Mouse (Mus musculus) embryonic facial prominence, embryonic 15.5 days (tissue): ENCODE measurements around the gene Gadl1. TPM values are rescaled to one million over a fixed set of nuclear protein-coding genes. Genes with fewer than 3 reads are reported as not detected.

Experiments used
- ATAC-seq: fragments of 200-750 bp; cut with Nextera tagmentation; 2 replicates; pipeline ENCODE4 v1.8.0; 2017; ENCODE audit warnings: low read depth, moderate TSS enrichment; ENCODE audit not compliant: insufficient number of reproducible peaks, low FRiP score, low TSS enrichment
- H3K27ac ChIP-seq: fragments of 300-500 bp; sonication (generic); replicated peaks from 2 replicates; pipeline ENCODE4 v1.5.1; 2015; ENCODE audit warnings: mild to moderate bottlenecking, inconsistent platforms
- H3K27me3 ChIP-seq: fragments of 300-500 bp; sonication (generic); 2 replicates; pipeline ENCODE4 v1.6.1; 2015; ENCODE audit warnings: inconsistent platforms
- H3K36me3 ChIP-seq: fragments of 300-500 bp; sonication (generic); 2 replicates; pipeline ENCODE4 v1.6.1; 2015; ENCODE audit warnings: mild to moderate bottlenecking, inconsistent platforms
- H3K4me1 ChIP-seq: fragments of 300-500 bp; sonication (generic); 2 replicates; pipeline ENCODE4 v1.6.1; 2015; ENCODE audit warnings: inconsistent platforms
- H3K4me2 ChIP-seq: fragments of 300-500 bp; sonication (generic); replicated peaks from 2 replicates; pipeline ENCODE4 v1.6.1; 2015; ENCODE audit warnings: mild to moderate bottlenecking, inconsistent platforms
- H3K4me3 ChIP-seq: fragments of 300-500 bp; sonication (generic); replicated peaks from 2 replicates; pipeline ENCODE4 v1.5.1; 2015; ENCODE audit warnings: mild to moderate bottlenecking, inconsistent platforms
- H3K9ac ChIP-seq: fragments of 300-500 bp; sonication (generic); 2 replicates; pipeline ENCODE4 v1.6.1; 2015; ENCODE audit warnings: inconsistent platforms
- H3K9me3 ChIP-seq: fragments of 300-500 bp; sonication (generic); replicated peaks from 2 replicates; pipeline ENCODE4 v1.6.1; 2016; ENCODE audit warnings: inconsistent platforms
- WGBS: fragments of 180-500 bp; shearing (Covaris S2); methylation state at CpG from one replicate; pipeline ENCODE4 v1.1.7; 2015; 5-methylcytosine and 5-hydroxymethylcytosine counted together
- polyA plus RNA-seq: library from polyadenylated mRNA; unstranded; fragments of >200 nt; fragmentation: Nextera tagmentation; extraction: Ambion mirVana; gene quantifications from 2 replicates; pipeline ENCODE4 v1.2.1, GENCODE M21; 2015

The Gadl1 gene
- polyA plus RNA-seq, 1 experiment from 2014 or later = 1.7 TPM

DNA sequence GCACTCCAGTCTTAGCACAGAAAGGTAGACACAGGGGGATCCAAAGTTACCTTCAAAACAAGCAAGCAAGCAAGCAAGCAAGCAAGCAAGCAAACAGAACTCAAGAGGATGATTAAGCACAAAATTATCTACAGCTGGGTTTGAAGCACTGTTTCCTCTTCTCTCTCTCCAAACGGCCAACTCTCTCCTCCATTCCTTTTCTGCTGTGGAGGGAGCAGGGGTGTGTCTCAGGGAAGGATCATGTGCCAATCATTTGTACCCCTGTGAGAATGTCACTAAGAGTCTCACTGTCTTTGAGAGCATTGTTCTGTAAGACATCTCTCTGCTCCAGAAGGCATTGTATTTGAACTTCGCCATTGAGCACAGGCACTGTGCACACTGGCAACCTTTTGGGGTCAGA, 27.1 kb downstream of the Gadl1 start:
- no peak overlapping the region for H3K4me3 ChIP-seq
- H3K27me3 ChIP-seq = no peaks in the 10 kb centered on the region
- 71% methylated on average over 2 of the region's 2 CpGs for WGBS
- no peak overlapping the region for H3K27ac ChIP-seq
- H3K9ac ChIP-seq = no peak overlapping the region
- H3K4me2 ChIP-seq = no peak overlapping the region
- no peak for ATAC-seq
- no peaks in the 10 kb centered on the region for H3K9me3 ChIP-seq
- no peaks in the 10 kb centered on the region for H3K36me3 ChIP-seq
- H3K4me1 ChIP-seq = 0 out of 2 replicates have a peak, but pooled peaks cover 7% of the 10 kb centered on the region

DNA sequence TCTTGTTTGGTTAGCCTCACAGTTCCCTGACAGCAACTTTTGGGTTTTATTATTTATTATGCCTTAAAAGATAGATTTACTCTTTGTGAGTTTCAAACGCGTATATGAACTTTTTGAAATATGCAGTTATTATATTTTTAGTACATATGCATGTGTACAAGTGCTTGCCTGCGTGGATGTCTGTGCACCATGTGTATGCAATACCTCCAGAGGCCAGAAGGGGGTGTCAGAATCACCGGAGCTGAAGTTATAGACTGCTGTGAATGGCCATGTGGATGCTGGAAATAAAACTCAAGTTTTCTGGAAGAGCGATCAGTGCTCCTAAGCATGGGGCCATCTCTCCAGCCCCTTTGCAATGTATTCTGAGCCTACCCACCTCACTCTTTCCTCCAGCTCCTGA, 28.7 kb downstream of the Gadl1 start:
- 93% methylated on average over 5 of the region's 5 CpGs for WGBS

DNA sequence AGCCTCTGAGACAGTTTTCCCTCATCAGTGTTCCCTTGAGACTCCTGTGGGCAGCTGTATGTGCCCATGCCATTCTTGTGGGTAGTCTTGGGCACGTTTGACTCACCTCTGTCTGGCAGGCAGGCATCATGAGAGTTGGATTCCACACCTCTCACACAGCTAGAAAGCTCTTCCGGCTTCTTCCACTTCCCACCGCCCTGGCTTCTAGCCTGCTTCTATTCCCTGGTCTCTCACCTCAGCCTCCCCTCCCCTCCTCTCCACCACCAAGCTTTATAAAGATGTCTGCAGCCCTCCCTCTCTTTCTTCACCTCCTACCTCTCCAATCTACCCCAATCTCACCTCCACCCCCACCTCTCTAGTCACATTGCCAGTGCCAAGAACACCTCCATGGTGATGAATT, 30.2 kb downstream of the Gadl1 start:
- H3K27ac ChIP-seq = no peak overlapping the region
- H3K9ac ChIP-seq = no peak overlapping the region
- no peaks in the 10 kb centered on the region for H3K4me1 ChIP-seq
- H3K4me2 ChIP-seq = no peak overlapping the region
- H3K27me3 ChIP-seq = no peaks in the 10 kb centered on the region
- 70% methylated on average over 3 of the region's 3 CpGs for WGBS
- no peak overlapping the region for H3K4me3 ChIP-seq
- no peaks in the 10 kb centered on the region for H3K36me3 ChIP-seq
- ATAC-seq = no peak
- H3K9me3 ChIP-seq = no peaks in the 10 kb centered on the region

More for the DNA sequence above, 28.7 kb downstream of the Gadl1 start:
- Histone ChIP-seq H3K4me2 (no peak overlapping the region), H3K9ac (no peak overlapping the region), H3K27ac (no peak overlapping the region), H3K27me3 (no peaks in the 10 kb centered on the region), H3K4me1 (0 out of 2 replicates have a peak, but pooled peaks cover 4% of the 10 kb centered on the region), H3K36me3 (no peaks in the 10 kb centered on the region), H3K4me3 (no peak overlapping the region), H3K9me3 (no peaks in the 10 kb centered on the region)
- ATAC-seq = no peak

- WGBS = 73% methylated on average over 8 of the region's 8 CpGs
- no peak for ATAC-seq
- Histone ChIP-seq H3K4me2 (no peak overlapping the region), H3K27ac (no peak overlapping the region), H3K9ac (no peak overlapping the region), H3K36me3 (no peaks in the 10 kb centered on the region), H3K27me3 (no peaks in the 10 kb centered on the region), H3K4me3 (no peak overlapping the region), H3K4me1 (no peaks in the 10 kb centered on the region), H3K9me3 (no peaks in the 10 kb centered on the region)
These were observed 31.9 kb downstream of the Gadl1 start for GRCm38 (mm10) chr9:115941171-115941570.

GRCm38 (mm10) chr9:115942486-115942885, 33.2 kb downstream of the Gadl1 start:
- Histone ChIP-seq H3K4me3 (no peak overlapping the region), H3K4me1 (no peaks in the 10 kb centered on the region), H3K27ac (no peak overlapping the region), H3K9ac (no peak overlapping the region), H3K9me3 (no peaks in the 10 kb centered on the region), H3K36me3 (no peaks in the 10 kb centered on the region), H3K27me3 (no peaks in the 10 kb centered on the region), H3K4me2 (no peak overlapping the region)
- 37% methylated on average over 4 of the region's 4 CpGs for WGBS
- no peak for ATAC-seq

GRCm38 (mm10) chr9:115942989-115943388, 33.7 kb downstream of the Gadl1 start:
- Histone ChIP-seq H3K27me3 (no peaks in the 10 kb centered on the region), H3K4me1 (no peaks in the 10 kb centered on the region), H3K27ac (no peak overlapping the region), H3K36me3 (no peaks in the 10 kb centered on the region), H3K4me3 (no peak overlapping the region), H3K9ac (no peak overlapping the region), H3K9me3 (no peaks in the 10 kb centered on the region), H3K4me2 (no peak overlapping the region)
- WGBS = 37% methylated on average over 7 of the region's 7 CpGs
- ATAC-seq = no peak

DNA sequence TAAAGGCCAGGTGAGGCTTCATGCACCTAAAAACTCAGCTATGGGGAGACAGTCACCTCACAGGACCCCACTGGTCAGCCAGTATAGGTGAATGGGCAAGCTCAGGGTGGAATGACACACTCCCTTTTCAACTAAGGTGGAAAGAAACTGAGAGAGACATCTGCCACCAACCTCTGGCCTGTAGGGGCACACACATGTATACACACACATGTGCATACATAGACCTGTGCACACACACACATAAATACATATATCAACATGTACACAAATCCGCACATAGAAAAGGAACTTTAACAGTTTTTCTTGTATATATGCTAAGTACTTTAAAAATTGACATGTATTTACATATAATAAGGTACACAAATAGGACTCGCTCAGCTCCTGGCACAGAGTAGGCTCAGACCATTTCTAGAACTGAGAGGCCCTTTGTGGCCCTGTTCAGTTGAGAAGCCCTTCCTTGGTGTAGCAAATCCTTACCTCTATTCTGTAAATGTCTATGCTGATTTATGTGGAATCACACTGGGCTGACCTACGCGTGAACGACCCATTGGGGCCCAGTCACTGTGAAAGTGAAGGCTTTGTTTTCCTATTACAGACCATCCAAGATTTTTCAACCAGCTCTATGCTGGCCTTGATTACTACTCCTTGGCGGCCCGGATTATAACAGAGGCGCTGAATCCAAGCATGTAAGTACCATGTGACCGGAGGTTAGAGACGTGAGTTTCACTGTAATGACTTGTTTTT, 34.5 kb downstream of the Gadl1 start:
- Histone ChIP-seq H3K9me3 (no peaks in the 10 kb centered on the region), H3K27me3 (no peaks in the 10 kb centered on the region), H3K27ac (no peak overlapping the region), H3K4me2 (no peak overlapping the region), H3K9ac (no peak overlapping the region), H3K4me1 (no peaks in the 10 kb centered on the region), H3K4me3 (no peak overlapping the region), H3K36me3 (no peaks in the 10 kb centered on the region)
- ATAC-seq = no peak
- 89% methylated on average over 10 of the region's 10 CpGs for WGBS

- no peaks in the 10 kb centered on the region for H3K9me3 ChIP-seq
- no peaks in the 10 kb centered on the region; the same call in 1 of the 2 replicates for H3K4me1 ChIP-seq
- no peak overlapping the region for H3K9ac ChIP-seq
- no peaks in the 10 kb centered on the region for H3K27me3 ChIP-seq
- no peak for ATAC-seq
- no peak overlapping the region for H3K4me3 ChIP-seq
- no peak overlapping the region for H3K4me2 ChIP-seq
- 80% methylated on average over 7 of the region's 7 CpGs for WGBS
- H3K27ac ChIP-seq = no peak overlapping the region
- no peaks in the 10 kb centered on the region for H3K36me3 ChIP-seq
These were observed 55.8 kb downstream of the Gadl1 start for GRCm38 (mm10) chr9:115965056-115965455.

- no peak for ATAC-seq
These were observed 56.9 kb downstream of the Gadl1 start for GRCm38 (mm10) chr9:115966116-115966515.

DNA sequence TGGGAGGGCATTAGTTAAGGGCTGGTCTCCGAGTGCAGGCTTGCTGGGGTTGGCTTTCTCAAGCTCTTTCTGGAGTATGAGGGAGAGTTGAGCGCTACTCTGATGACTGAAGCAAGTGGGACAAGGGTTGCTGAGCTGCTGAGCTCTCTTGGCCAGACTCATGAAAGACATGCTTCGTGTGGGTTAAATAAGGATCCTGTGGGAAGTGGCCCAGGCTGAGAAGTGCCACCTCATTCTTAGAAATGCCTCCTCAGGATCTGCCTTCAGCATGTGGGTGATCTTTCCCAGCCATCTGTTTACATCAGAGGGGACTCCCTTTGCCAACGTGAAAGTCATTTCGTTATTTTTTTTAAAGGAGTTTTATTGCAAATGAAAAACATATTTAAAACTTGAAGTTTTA, 57.5 kb downstream of the Gadl1 start:
- H3K4me2 ChIP-seq = no peak overlapping the region
- 48% methylated on average over 5 of the region's 5 CpGs for WGBS
- H3K4me1 ChIP-seq = no peaks in the 10 kb centered on the region; the same call in 1 of the 2 replicates
- H3K9me3 ChIP-seq = no peaks in the 10 kb centered on the region
- no peak overlapping the region for H3K9ac ChIP-seq
- no peak overlapping the region for H3K4me3 ChIP-seq
- H3K36me3 ChIP-seq = no peaks in the 10 kb centered on the region
- no peaks in the 10 kb centered on the region for H3K27me3 ChIP-seq
- ATAC-seq = no peak
- H3K27ac ChIP-seq = no peak overlapping the region

More at GRCm38 (mm10) chr9:115966116-115966515, 56.9 kb downstream of the Gadl1 start:
- H3K9ac ChIP-seq = no peak overlapping the region
- WGBS = 69% methylated on average over 4 of the region's 4 CpGs
- no peaks in the 10 kb centered on the region for H3K27me3 ChIP-seq
- H3K4me1 ChIP-seq = no peaks in the 10 kb centered on the region; the same call in 1 of the 2 replicates
- H3K36me3 ChIP-seq = no peaks in the 10 kb centered on the region
- no peak overlapping the region for H3K27ac ChIP-seq
- H3K4me3 ChIP-seq = no peak overlapping the region
- no peak overlapping the region for H3K4me2 ChIP-seq
- H3K9me3 ChIP-seq = no peaks in the 10 kb centered on the region

DNA sequence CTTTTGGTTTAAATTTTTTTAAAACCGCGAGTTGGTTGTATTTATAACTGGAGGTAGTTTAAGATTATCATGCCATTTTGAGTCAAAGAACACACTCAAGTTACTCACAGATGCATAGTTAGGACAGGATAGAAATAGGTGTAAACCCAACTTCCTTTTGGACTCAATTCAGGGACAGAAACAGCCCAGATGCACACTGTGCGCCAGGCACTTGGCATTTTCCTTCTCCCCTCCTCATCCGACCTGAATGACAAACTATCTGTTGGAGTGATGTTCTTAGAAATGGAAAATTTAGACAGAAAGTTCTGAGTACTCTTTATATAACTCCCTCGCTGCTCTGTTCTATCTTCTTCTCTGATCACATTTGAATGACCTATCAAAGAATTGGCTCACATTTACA, 58.4 kb downstream of the Gadl1 start:
- no peak overlapping the region for H3K4me3 ChIP-seq
- no peaks in the 10 kb centered on the region for H3K36me3 ChIP-seq
- no peak overlapping the region for H3K4me2 ChIP-seq
- no peaks in the 10 kb centered on the region for H3K9me3 ChIP-seq
- no peaks in the 10 kb centered on the region; the same call in 1 of the 2 replicates for H3K4me1 ChIP-seq
- no peak overlapping the region for H3K27ac ChIP-seq
- no peak overlapping the region for H3K9ac ChIP-seq
- no peaks in the 10 kb centered on the region for H3K27me3 ChIP-seq
- ATAC-seq = no peak
- 85% methylated on average over 5 of the region's 5 CpGs for WGBS

DNA sequence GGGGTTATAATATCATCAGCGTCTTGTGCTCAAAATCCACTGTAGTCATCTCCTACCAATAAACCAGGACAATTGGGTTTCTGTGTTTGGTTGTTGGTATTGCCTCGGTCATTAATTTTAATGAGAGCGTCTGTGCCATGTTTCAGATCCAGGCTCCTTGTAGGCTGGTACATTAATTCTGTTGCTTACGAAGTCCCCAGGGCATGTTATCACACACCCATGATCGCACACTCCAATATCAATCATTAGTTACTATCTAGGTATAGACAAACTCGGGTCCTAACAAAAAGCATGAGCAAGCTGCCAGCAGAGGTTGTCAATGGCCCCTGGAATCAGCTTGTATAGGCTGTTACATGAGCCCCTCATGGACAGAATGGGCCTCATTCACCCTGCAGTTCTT, 67.6 kb downstream of the Gadl1 start:
- H3K4me3 ChIP-seq = no peak overlapping the region
- no peak for ATAC-seq
- no peaks in the 10 kb centered on the region for H3K9me3 ChIP-seq
- no peaks in the 10 kb centered on the region for H3K27me3 ChIP-seq
- no peak overlapping the region for H3K9ac ChIP-seq
- WGBS = 90% methylated on average over 6 of the region's 6 CpGs
- no peaks in the 10 kb centered on the region for H3K36me3 ChIP-seq
- no peak overlapping the region for H3K4me2 ChIP-seq
- H3K4me1 ChIP-seq = no peaks in the 10 kb centered on the region
- H3K27ac ChIP-seq = no peak overlapping the region
